Mouse (Mus musculus) lung, postnatal 0 days (tissue): ENCODE results near the gene Abcc12. TPM values are rescaled to one million over a fixed set of nuclear protein-coding genes. Genes with fewer than 3 reads are reported as not detected.
A peak's percentile ranks its signal among the peaks of the same experiment; 100 is the strongest.

ENCODE experiments used
- ATAC-seq: fragments of 200-750 bp; cut with Nextera tagmentation; 2 replicates; pipeline ENCODE4 v1.8.0; 2017; ENCODE audit warnings: moderate library complexity
- DNase-seq: peaks from one replicate; pipeline ENCODE4 v3.0.0-alpha.2; 2016; ENCODE audit warnings: low spot score
- H3K27ac ChIP-seq: fragments of 300-500 bp; sonication (generic); 2 replicates; pipeline ENCODE4 v1.5.1; 2014; ENCODE audit warnings: antibody characterized with exemption, mild to moderate bottlenecking, low read length, mixed read lengths
- H3K27me3 ChIP-seq: fragments of 300-500 bp; sonication (generic); replicated peaks from 2 replicates; pipeline ENCODE4 v1.6.1; 2014; ENCODE audit warnings: low read length, mixed read lengths; ENCODE audit not compliant: insufficient read depth
- H3K36me3 ChIP-seq: fragments of 300-500 bp; sonication (generic); 2 replicates; pipeline ENCODE4 v1.6.1; 2014; ENCODE audit warnings: low read length, mixed read lengths; ENCODE audit not compliant: insufficient read depth
- H3K4me1 ChIP-seq: fragments of 300-500 bp; sonication (generic); 2 replicates; pipeline ENCODE4 v1.6.1; 2014; ENCODE audit warnings: antibody characterized with exemption, low read depth, low read length, mixed read lengths; ENCODE audit not compliant: insufficient read depth
- H3K4me2 ChIP-seq: fragments of 300-500 bp; sonication (generic); replicated peaks from 2 replicates; pipeline ENCODE4 v1.6.1; 2014; ENCODE audit warnings: low read depth, mild to moderate bottlenecking, low read length, moderate library complexity, mixed read lengths
- H3K4me3 ChIP-seq: fragments of 300-500 bp; sonication (generic); 2 replicates; pipeline ENCODE4 v1.5.1; 2014; ENCODE audit warnings: low read depth, low read length
- H3K9ac ChIP-seq: fragments of 300-500 bp; sonication (generic); replicated peaks from 2 replicates; pipeline ENCODE4 v1.6.1; 2014; ENCODE audit warnings: low read depth, mild to moderate bottlenecking
- H3K9me3 ChIP-seq: fragments of 300-500 bp; sonication (generic); 2 replicates; pipeline ENCODE4 v1.6.1; 2016; ENCODE audit warnings: low read length, mixed read lengths
- CTCF ChIP-seq: IDR thresholded peaks from 2 replicates; pipeline ENCODE4 v1.5.1; 2016; ENCODE audit warnings: antibody characterized with exemption, mild to moderate bottlenecking
- EP300 ChIP-seq: IDR thresholded peaks from 2 replicates; pipeline ENCODE4 v1.6.1; 2016; ENCODE audit warnings: antibody characterized with exemption, mild to moderate bottlenecking, control low read depth
- WGBS: fragments of 180-500 bp; shearing (Covaris S2); extraction: QIAGEN DNeasy Blood & Tissue Kit; methylation state at CpG from one replicate; pipeline ENCODE4 v1.1.7; 2014; 5-methylcytosine and 5-hydroxymethylcytosine counted together
- polyA plus RNA-seq: library from polyadenylated mRNA; unstranded; fragments of >200 nt; fragmentation: Nextera tagmentation; extraction: Ambion mirVana; gene quantifications from 2 replicates; pipeline ENCODE4 v1.2.1, GENCODE M21; 2015

Abcc12 gene
- polyA plus RNA-seq, 1 experiment from 2014 or later = 0.30 TPM

- ATAC-seq = no peak
- H3K4me3 ChIP-seq = no peak overlapping the region
- WGBS = 86% methylated on average over 10 of the region's 10 CpGs
Measured at GRCm38 (mm10) chr8:86550516-86550915, 30.0 kb downstream of the Abcc12 start.

DNA sequence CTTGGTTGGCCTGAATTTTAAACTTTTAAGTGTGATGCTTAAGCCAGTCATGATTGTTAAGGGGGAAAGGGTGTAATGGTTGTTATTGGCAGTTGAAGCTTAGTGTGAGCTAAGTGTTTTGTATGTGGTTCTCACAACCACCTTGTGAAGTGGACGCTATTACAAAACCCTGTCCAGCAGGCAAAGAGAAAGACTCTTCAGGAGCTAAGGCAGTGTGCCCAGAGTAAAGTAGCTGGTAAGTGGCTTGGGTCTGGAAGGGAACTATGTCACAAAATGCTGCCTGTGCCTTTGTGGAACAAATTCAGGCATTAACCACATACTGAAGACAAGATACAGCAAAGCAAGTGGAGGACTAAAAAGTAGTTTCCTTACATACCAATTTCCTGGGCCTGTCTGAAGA, 34.5 kb downstream of the Abcc12 start:
- Histone ChIP-seq H3K4me3 (no peak overlapping the region), H3K4me2 (no peak overlapping the region), H3K27me3 (no peaks in the 10 kb centered on the region), H3K9ac (no peak overlapping the region), H3K9me3 (no peaks in the 10 kb centered on the region), H3K27ac (no peak overlapping the region), H3K4me1 (no peaks in the 10 kb centered on the region), H3K36me3 (no peaks in the 10 kb centered on the region)
- TF ChIP-seq CTCF (no peak), EP300 (no peak)
- ATAC-seq = peak; percentile 87
- peak; percentile 68 for DNase-seq
- 62% methylated on average over 1 of the region's 1 CpGs for WGBS

More at GRCm38 (mm10) chr8:86550516-86550915, 30.0 kb downstream of the Abcc12 start:
- Histone ChIP-seq H3K9ac (no peak overlapping the region), H3K4me1 (no peaks in the 10 kb centered on the region), H3K9me3 (no peaks in the 10 kb centered on the region), H3K4me2 (no peak overlapping the region), H3K27me3 (no peaks in the 10 kb centered on the region), H3K27ac (no peak overlapping the region), H3K36me3 (no peaks in the 10 kb centered on the region)
- no peak for DNase-seq
- TF ChIP-seq CTCF (no peak), EP300 (no peak)

GRCm38 (mm10) chr8:86540906-86541305, 39.6 kb downstream of the Abcc12 start:
- 85% methylated on average over 6 of the region's 6 CpGs for WGBS
- no peak for DNase-seq
- TF ChIP-seq EP300 (no peak), CTCF (no peak)

DNA sequence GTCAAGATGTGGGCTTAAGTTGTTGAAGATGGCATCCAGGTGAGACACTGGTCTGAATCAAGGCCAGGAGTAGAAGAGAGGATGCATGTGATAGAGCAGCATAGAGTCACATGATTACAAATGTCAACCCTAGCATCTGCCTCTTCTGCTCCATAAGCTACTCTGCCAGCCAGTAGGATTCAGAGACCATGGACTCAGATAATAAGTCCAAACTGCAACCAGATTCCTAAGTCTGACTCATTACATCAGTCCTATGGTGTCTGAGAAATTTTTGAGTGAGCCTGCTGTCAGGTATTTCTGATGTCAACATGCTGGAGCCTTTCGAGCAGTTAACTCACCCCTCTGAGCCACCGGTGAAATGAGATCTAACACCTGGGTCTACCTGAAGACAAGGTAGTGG, 40.1 kb downstream of the Abcc12 start:
- Histone ChIP-seq H3K9ac (no peak overlapping the region), H3K4me2 (no peak overlapping the region), H3K4me1 (no peaks in the 10 kb centered on the region), H3K27ac (no peak overlapping the region), H3K4me3 (no peak overlapping the region), H3K9me3 (no peaks in the 10 kb centered on the region), H3K36me3 (no peaks in the 10 kb centered on the region), H3K27me3 (no peaks in the 10 kb centered on the region)
- TF ChIP-seq EP300 (no peak), CTCF (no peak)
- DNase-seq (no peak), ATAC-seq (no peak)
- 81% methylated on average over 2 of the region's 2 CpGs for WGBS

More at GRCm38 (mm10) chr8:86540906-86541305, 39.6 kb downstream of the Abcc12 start:
- Histone ChIP-seq H3K4me3 (no peak overlapping the region), H3K36me3 (no peaks in the 10 kb centered on the region), H3K4me1 (no peaks in the 10 kb centered on the region), H3K27me3 (no peaks in the 10 kb centered on the region), H3K27ac (no peak overlapping the region), H3K9ac (no peak overlapping the region), H3K9me3 (no peaks in the 10 kb centered on the region), H3K4me2 (no peak overlapping the region)
- no peak for ATAC-seq

DNA sequence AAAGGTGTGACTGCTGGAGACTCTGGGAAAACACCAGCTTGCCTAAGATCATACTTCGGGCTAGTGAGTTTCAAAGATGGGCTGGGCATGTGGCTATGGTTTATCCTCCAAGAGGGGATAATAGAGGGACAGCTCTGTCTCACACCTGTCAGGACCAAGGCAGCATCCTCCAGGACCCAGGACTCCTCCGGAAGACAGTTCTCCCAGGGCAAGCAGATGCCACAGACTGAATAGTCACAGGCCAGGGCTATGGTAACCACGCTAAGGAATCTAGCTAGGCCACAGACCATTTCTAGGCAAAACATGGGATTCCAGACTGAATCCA, 43.9 kb downstream of the Abcc12 start:
- ATAC-seq = no peak
- no peak for TF ChIP-seq EP300
- TF ChIP-seq CTCF = no peak
- Histone ChIP-seq H3K4me3 (no peak overlapping the region), H3K9me3 (no peaks in the 10 kb centered on the region), H3K4me1 (no peaks in the 10 kb centered on the region), H3K36me3 (no peaks in the 10 kb centered on the region), H3K27ac (no peak overlapping the region), H3K4me2 (no peak overlapping the region), H3K27me3 (no peaks in the 10 kb centered on the region), H3K9ac (no peak overlapping the region)
- no peak for DNase-seq
- 63% methylated on average over 3 of the region's 3 CpGs for WGBS

DNA sequence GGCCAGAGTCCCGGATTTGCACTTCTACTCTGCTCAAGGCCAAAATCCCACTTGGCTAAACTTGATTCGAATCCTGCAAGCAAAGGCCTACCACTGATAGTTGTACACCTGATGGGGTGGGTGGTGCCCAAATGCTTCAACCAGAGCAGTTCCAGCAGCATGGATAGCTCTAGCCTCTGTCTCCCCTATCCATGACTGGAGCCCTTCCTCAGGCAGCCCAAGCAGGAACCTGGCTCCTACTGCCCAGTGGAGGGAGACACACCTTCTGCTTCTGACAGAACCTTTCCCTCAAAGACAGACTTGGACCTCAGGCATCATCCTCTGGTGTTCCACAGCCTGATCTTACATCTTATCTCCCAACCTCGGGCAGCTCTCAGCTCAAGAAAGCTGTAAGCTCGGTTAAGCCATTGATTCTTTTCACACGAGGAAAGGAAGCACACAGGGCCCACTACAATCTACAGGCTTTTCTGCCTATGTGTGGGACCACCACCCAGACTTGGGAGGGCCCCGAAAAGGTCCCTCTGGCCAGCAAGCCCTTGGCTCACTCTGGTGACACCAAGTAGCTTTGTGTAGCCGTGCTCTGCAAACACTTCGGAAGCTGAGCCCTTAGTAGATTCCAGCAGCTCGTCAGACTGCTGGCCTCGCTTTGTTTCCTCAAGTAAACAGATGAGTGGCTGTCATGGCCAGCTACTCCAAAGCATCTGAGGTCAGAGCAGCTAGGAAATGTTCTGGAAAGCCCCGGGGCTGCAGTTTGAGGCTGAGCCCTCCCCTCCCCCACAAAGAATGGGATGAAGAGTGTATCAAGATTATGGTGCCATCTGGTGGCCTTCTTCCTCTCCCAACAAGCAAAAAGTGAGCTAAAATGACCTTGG, 44.5 kb downstream of the Abcc12 start:
- H3K27me3 ChIP-seq = no peaks in the 10 kb centered on the region
- no peaks in the 10 kb centered on the region for H3K9me3 ChIP-seq
- no peaks in the 10 kb centered on the region for H3K36me3 ChIP-seq
- ATAC-seq (peak; percentile 66), DNase-seq (peak; percentile 81)
- peak; percentile 75 for TF ChIP-seq CTCF
- no peak for TF ChIP-seq EP300
- H3K4me1 ChIP-seq = no peaks in the 10 kb centered on the region
- no peak overlapping the region for H3K9ac ChIP-seq
- WGBS = 31% methylated on average over 11 of the region's 11 CpGs
- H3K4me2 ChIP-seq = peak overlapping the region; percentile 22; the same call in 1 of the 2 replicates
- H3K27ac ChIP-seq = no peak overlapping the region
- H3K4me3 ChIP-seq = no peak overlapping the region
